Mouse (Mus musculus) G1E (cell line): ENCODE results near the gene Zfp286.

ENCODE experiments used
- CTCF ChIP-seq: IDR thresholded peaks from 2 replicates; pipeline ENCODE4 v1.5.1; 2012; ENCODE audit warnings: low read depth, low read length, inconsistent platforms, mixed read lengths
- GATA1 ChIP-seq: IDR thresholded peaks from 2 replicates; pipeline ENCODE4 v1.6.1; 2012; ENCODE audit warnings: borderline replicate concordance, low read length, inconsistent platforms, mixed read lengths
- TAL1 ChIP-seq: conservative IDR thresholded peaks from 2 replicates; pipeline ENCODE4 v1.6.1; 2012; ENCODE audit warnings: low read depth, low read length, inconsistent platforms, mixed read lengths

GRCm38 (mm10) chr11:62804119-62804518 is 14.9 kb upstream of the Zfp286 start:
- TF ChIP-seq TAL1 (no peak), CTCF (no peak), GATA1 (no peak)
